Mouse (Mus musculus): ENCODE measurements at regions not wholly inside any gene's neighbourhood (a gene's known extent, or its start where the extent isn't known, plus 50 kb on each side); places are given as distances from the start of the nearest gene placed in this dataset.
"Not testable (repeated sequence)": the region's sequence is repeated elsewhere in the genome, so short reads cannot be mapped to it uniquely, and the experiment has no call there.

GRCm38 (mm10) chr7:73688451-73688850, 51.7 kb upstream of the Fam174b start:
- Histone ChIP-seq H3K36me3 (ENCODE audit: control insufficient read depth, insufficient read depth, low read length, poor library complexity, severe bottlenecking) (no peaks in the 10 kb centered on the region), H3K27me3 (ENCODE audit: control insufficient read depth, insufficient read depth, low read length, poor library complexity, severe bottlenecking) (no peaks in the 10 kb centered on the region)
- no peak for DNase-seq (ENCODE audit: low read depth, low spot score)

DNA sequence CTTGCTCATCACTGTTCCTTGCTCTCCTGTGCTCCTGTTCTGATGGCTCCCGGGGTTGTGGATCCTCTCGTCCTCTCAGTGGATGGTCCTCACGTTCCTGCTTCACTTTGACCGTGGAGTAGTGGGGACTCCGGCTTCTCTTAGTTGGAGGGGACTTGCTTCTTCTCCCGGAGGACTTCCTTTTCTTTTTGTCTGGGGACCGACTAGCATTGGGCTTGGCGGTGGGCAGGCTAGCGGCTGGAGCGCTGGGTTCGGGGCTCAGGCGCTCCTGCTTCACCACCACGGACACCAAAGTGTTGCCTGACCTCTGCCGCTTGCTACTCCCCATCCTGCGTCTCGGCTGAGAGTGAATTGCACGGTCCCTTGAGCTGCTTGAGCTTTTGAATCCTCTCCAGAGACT, 53.9 kb upstream of the Fam174b start:
- not testable (repeated sequence) for DNase-seq (ENCODE audit: low read depth, low spot score); H3K36me3 ChIP-seq (ENCODE audit: control insufficient read depth, insufficient read depth, low read length, poor library complexity, severe bottlenecking); H3K27me3 ChIP-seq (ENCODE audit: control insufficient read depth, insufficient read depth, low read length, poor library complexity, severe bottlenecking)

DNA sequence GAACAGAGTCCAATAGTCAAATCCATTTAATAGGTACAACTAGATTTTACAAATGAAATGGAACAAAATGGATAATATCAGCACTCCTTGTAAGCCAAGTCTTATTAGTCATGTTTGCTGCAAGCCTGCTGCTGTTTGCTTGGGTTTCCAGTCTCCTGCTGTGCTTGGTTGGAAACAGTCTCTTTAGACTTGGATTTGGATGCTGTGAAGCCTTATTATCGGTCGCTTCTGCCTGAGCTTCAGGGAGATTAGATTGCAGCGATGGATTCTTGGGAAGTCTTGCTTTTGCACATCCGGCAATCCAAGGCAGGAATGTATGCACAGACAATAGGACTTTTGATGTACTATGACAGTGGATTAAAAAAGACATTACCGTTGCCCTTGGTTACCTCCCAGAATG, 57.3 kb upstream of the Fam174b start:
- no peaks in the 10 kb centered on the region for H3K36me3 ChIP-seq (ENCODE audit: control insufficient read depth, insufficient read depth, low read length, poor library complexity, severe bottlenecking)
- no peak for DNase-seq (ENCODE audit: low read depth, low spot score)
- no peaks in the 10 kb centered on the region for H3K27me3 ChIP-seq (ENCODE audit: control insufficient read depth, insufficient read depth, low read length, poor library complexity, severe bottlenecking)

DNA sequence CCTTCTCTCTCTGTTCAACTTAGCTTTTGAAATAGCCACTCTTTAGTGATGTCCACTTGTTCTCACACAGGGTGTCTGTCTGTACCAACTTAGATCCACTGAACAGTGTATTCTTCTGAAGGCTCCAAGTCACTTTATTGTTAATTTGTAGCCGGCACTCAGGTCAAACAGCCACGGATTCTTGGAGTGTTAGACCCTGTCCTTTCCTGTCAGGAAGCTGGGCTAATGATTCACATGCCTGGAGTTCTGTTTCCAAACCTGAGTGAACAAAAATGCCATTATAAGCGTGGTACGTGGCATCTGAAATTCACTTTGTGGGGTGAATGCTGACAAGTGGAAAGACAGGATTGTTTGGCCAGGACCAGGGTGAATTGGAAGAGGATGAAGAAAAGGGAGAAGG, 69.5 kb upstream of the Fam174b start:
- H3K36me3 ChIP-seq (ENCODE audit: control insufficient read depth, insufficient read depth, low read length, poor library complexity, severe bottlenecking): no peaks in the 10 kb centered on the region
- H3K27me3 ChIP-seq (ENCODE audit: control insufficient read depth, insufficient read depth, low read length, poor library complexity, severe bottlenecking): no peaks in the 10 kb centered on the region; the same call in 1 of the 2 replicates
- no peak for DNase-seq (ENCODE audit: low read depth, low spot score)

DNA sequence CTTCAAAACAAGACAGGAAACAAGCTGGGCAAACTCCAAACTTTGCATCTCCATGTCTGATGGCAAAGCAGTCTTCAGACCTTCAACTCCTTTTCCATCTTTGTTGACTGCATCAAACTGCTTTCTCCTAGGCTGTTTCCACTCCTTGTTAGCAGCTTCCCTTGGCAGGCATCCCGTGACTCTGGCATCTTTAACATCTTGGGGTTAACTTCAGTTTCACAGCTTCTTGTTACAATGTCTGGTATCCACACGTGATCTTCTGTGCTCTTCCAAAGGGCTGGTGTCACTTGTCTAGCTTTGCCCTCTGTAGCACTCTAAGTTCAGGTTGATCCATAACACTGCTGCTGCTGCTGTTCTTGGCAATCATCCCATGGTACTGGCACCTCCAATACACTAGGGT, 71.3 kb upstream of the Fam174b start:
- Histone ChIP-seq H3K27me3 (ENCODE audit: control insufficient read depth, insufficient read depth, low read length, poor library complexity, severe bottlenecking) (no peaks in the 10 kb centered on the region; the same call in 1 of the 2 replicates), H3K36me3 (ENCODE audit: control insufficient read depth, insufficient read depth, low read length, poor library complexity, severe bottlenecking) (no peaks in the 10 kb centered on the region)
- DNase-seq (ENCODE audit: low read depth, low spot score): no peak

DNA sequence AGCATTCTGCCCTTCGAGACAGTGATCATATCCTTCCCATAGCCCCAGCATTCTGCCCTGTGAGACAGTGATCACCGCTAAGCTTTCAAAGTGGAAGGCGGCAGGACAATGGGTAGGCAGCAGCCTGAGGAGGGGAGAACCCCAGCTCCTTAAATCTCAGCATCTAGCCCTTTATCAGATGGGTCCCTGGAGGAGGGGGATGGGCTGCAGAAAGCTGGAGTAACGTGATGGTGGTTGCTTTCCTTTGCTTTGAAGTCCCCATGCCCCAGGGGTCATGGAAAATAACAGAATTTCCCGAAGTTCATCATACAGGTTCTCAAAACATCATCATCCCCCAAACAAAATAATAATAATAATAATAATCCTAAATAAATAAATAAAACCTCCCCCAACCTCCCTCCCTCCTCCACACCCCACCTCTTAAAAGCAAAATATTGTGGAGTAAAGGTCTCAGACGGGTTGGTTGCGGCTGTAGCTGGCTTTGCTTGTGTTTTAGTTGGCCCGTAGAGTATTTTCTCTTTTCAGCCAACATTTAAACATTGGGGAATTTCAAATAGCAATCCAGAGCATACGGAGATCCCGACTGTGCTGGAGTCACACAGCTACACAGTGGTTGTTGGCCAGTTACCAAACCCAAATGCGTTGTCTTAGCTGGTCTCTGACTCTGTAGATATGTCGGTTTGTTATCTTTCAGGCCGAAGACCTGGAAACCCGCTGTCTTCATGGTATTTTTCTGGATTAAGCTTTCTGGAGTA, 73.0 kb upstream of the Fam174b start:
- no peaks in the 10 kb centered on the region for H3K36me3 ChIP-seq (ENCODE audit: control insufficient read depth, insufficient read depth, low read length, poor library complexity, severe bottlenecking)
- no peaks in the 10 kb centered on the region; the same call in 1 of the 2 replicates for H3K27me3 ChIP-seq (ENCODE audit: control insufficient read depth, insufficient read depth, low read length, poor library complexity, severe bottlenecking)
- DNase-seq (ENCODE audit: low read depth, low spot score): no peak

DNA sequence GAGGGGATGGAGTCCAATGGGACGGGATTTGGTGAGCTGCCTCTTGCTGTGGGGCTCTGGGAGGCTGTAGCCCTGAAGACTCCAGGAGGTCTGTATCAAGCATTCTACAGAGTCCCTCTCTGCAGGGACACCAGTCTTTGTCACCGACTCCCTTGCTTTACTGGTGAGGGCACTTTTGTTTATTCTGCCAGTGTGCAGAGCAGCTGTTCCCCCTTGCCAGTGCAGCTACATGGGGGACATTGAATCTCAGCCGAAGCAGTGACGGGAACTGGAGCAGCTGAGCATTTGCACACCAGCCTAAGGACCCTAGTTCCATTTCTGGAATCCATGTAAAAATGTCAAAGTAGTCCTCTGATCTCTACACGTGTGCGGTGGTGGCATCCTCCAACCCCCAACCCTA, 75.1 kb upstream of the Fam174b start:
- Histone ChIP-seq H3K36me3 (ENCODE audit: control insufficient read depth, insufficient read depth, low read length, poor library complexity, severe bottlenecking) (no peaks in the 10 kb centered on the region), H3K27me3 (ENCODE audit: control insufficient read depth, insufficient read depth, low read length, poor library complexity, severe bottlenecking) (no peaks in the 10 kb centered on the region; the same call in 1 of the 2 replicates)
- DNase-seq (ENCODE audit: low read depth, low spot score): no peak

GRCm38 (mm10) chr7:73662536-73662935, 77.6 kb upstream of the Fam174b start:
- DNase-seq (ENCODE audit: low read depth, low spot score): no peak
- H3K36me3 ChIP-seq (ENCODE audit: control insufficient read depth, insufficient read depth, low read length, poor library complexity, severe bottlenecking): no peaks in the 10 kb centered on the region
- H3K27me3 ChIP-seq (ENCODE audit: control insufficient read depth, insufficient read depth, low read length, poor library complexity, severe bottlenecking): no peaks in the 10 kb centered on the region

GRCm38 (mm10) chr7:73661901-73662300, 78.2 kb upstream of the Fam174b start:
- no peaks in the 10 kb centered on the region for H3K36me3 ChIP-seq (ENCODE audit: control insufficient read depth, insufficient read depth, low read length, poor library complexity, severe bottlenecking)
- DNase-seq (ENCODE audit: low read depth, low spot score): no peak

GRCm38 (mm10) chr7:73659551-73659950, 80.6 kb upstream of the Fam174b start:
- no peak for DNase-seq (ENCODE audit: low read depth, low spot score)
- H3K27me3 ChIP-seq (ENCODE audit: control insufficient read depth, insufficient read depth, low read length, poor library complexity, severe bottlenecking): no peaks in the 10 kb centered on the region
- no peaks in the 10 kb centered on the region for H3K36me3 ChIP-seq (ENCODE audit: control insufficient read depth, insufficient read depth, low read length, poor library complexity, severe bottlenecking)

More at GRCm38 (mm10) chr7:73661901-73662300, 78.2 kb upstream of the Fam174b start:
- H3K27me3 ChIP-seq (ENCODE audit: control insufficient read depth, insufficient read depth, low read length, poor library complexity, severe bottlenecking): no peaks in the 10 kb centered on the region

GRCm38 (mm10) chr7:73657283-73657682, 82.8 kb upstream of the Fam174b start:
- DNase-seq (ENCODE audit: low read depth, low spot score): no peak
- Histone ChIP-seq H3K27me3 (ENCODE audit: control insufficient read depth, insufficient read depth, low read length, poor library complexity, severe bottlenecking) (no peaks in the 10 kb centered on the region), H3K36me3 (ENCODE audit: control insufficient read depth, insufficient read depth, low read length, poor library complexity, severe bottlenecking) (no peaks in the 10 kb centered on the region)

DNA sequence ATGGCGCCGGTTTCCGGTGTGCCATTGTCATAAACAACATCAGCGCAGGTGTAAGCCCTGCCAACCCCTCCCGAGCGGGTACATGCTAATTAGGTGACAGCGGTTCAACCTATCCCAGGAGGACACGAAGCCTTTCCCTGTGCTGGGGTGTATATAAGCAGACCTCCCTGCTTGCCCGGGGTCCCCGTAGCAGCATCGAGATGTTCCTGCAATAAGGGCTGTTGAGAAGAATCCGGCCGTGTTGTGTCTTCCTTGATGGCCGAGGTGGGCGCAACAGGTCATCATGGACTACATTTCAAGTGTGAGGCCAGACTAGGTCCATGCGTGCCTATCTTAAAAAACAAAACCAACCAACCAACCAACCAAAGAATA, 83.7 kb upstream of the Fam174b start:
- not testable (repeated sequence) for H3K36me3 ChIP-seq (ENCODE audit: control insufficient read depth, insufficient read depth, low read length, poor library complexity, severe bottlenecking); DNase-seq (ENCODE audit: low read depth, low spot score); H3K27me3 ChIP-seq (ENCODE audit: control insufficient read depth, insufficient read depth, low read length, poor library complexity, severe bottlenecking)

DNA sequence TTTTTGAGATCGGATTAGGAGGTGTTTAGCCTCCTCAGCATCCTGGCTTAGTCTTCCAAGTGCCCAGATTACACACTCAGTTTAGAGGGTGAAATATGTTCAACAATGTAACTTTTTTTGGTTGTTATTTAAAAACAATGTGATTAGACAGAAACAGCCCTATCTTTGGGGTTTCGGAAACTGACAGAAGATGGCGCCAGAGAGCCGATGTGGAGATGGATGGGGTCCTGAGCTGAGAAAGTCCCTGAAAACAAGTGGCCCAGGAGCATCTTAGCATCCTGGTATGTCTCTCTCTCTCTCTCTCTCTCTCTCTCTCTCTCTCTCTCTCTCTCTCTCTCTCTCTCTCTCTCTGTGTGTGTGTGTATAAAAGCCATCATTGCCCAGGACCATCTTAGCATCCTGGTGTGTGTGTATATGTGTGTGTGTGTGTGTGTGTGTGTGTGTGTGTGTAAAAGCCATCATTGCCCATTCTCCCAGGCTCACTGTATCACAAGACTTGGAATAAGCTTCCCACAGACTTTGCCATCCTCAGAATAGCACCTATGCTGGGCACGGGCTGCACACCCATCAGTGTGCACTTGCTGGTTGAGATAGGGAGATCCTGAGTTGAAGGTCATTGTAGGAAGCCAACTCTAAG, 84.2 kb upstream of the Fam174b start:
- H3K36me3 ChIP-seq (ENCODE audit: control insufficient read depth, insufficient read depth, low read length, poor library complexity, severe bottlenecking): no peaks in the 10 kb centered on the region
- peak; percentile 50 for DNase-seq (ENCODE audit: low read depth, low spot score)
- H3K27me3 ChIP-seq (ENCODE audit: control insufficient read depth, insufficient read depth, low read length, poor library complexity, severe bottlenecking): no peaks in the 10 kb centered on the region

DNA sequence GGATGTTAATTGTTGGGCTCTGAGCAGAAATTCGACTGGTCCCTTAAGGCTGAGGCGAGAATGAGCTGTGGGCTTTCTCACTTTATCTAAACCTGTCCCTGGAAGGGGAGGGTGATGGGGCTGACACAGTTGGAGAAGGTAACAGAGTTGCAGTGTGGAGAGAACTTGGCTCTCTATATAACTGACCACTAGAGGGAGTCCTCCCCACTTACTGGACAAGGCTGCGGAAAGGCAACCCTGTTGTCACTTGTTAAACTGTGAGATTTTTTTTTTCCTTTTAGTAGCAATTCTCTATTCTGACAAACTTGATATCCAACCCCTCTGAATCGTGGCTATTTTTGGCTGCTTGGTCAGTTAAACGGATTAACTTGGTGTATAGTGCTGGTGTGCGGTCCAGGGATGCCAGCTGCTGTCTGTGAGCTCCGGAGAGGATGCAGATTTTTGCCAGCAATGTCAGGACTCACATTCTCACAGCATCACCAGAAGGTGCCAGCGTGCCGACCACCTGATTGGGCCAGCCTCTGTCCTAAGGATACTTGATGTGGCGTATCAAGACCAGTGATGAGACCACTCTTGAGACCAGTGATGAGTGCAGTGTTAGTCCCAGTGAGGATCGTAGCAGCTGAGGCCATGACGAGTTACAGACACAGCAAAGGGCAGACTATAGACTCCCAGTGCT, 85.8 kb upstream of the Fam174b start:
- Histone ChIP-seq H3K36me3 (ENCODE audit: control insufficient read depth, insufficient read depth, low read length, poor library complexity, severe bottlenecking) (no peaks in the 10 kb centered on the region), H3K27me3 (ENCODE audit: control insufficient read depth, insufficient read depth, low read length, poor library complexity, severe bottlenecking) (no peaks in the 10 kb centered on the region)
- peak; percentile 65 for DNase-seq (ENCODE audit: low read depth, low spot score)

GRCm38 (mm10) chr7:73650909-73651308, 89.2 kb upstream of the Fam174b start:
- H3K36me3 ChIP-seq (ENCODE audit: control insufficient read depth, insufficient read depth, low read length, poor library complexity, severe bottlenecking): no peaks in the 10 kb centered on the region
- H3K27me3 ChIP-seq (ENCODE audit: control insufficient read depth, insufficient read depth, low read length, poor library complexity, severe bottlenecking): no peaks in the 10 kb centered on the region
- no peak for DNase-seq (ENCODE audit: low read depth, low spot score)

Data from splenic B cell, adult 2 months (primary cell).